In the genomic region with DNA sequence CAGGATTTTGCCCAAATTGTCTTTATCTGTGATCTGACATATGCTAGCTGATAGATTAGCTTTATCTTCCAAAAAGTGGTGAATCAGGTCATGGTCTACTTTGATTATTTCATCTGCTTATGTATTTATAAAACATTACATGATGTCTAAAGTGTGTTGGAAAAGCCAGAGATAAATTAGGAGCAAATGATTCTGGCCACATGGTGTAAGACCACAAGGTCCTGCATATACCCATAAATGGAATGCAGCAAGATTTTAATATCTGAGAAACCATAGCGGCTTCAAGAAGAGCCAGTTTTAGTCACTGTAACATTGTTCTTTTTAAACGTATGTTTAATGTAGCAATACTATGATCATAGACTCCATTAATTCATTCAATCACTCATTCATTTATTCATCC, we compare ENCODE assay signal across 28 mouse cellular contexts. TPM values are rescaled to one million over a fixed set of nuclear protein-coding genes. Genes with fewer than 3 reads are reported as not detected.
"Had no signal": no experiment of that assay in that cellular context is flagged by ENCODE, and none has a peak within 500 bp of the region (broad histone marks: within the 10 kb centered on the region; RNA-seq: fewer than 3 reads in every experiment).

No protein-coding gene starts in this region.

- H3K4me3 ChIP-seq: embryonic facial prominence, embryonic 10.5 days; embryonic facial prominence, embryonic 12.5 days; embryonic facial prominence, embryonic 13.5 days; embryonic facial prominence, embryonic 15.5 days; erythroblast, embryonic 14.5 days; forebrain, embryonic 10.5 days; forebrain, embryonic 12.5 days; forebrain, embryonic 13.5 days; forebrain, embryonic 15.5 days; gastrocnemius, adult 2 months had no signal

- H3K27me3 ChIP-seq: embryonic facial prominence, embryonic 12.5 days; embryonic facial prominence, embryonic 13.5 days; embryonic facial prominence, embryonic 15.5 days; forebrain, embryonic 12.5 days; forebrain, embryonic 13.5 days; forebrain, embryonic 15.5 days had no signal

- H3K9me3 ChIP-seq: embryonic facial prominence, embryonic 10.5 days; embryonic facial prominence, embryonic 12.5 days; embryonic facial prominence, embryonic 13.5 days; embryonic facial prominence, embryonic 15.5 days; forebrain, embryonic 10.5 days; forebrain, embryonic 12.5 days; forebrain, embryonic 13.5 days; forebrain, embryonic 15.5 days had no signal

- H3K9ac ChIP-seq: embryonic facial prominence, embryonic 12.5 days; embryonic facial prominence, embryonic 13.5 days; embryonic facial prominence, embryonic 15.5 days; forebrain, embryonic 12.5 days; forebrain, embryonic 13.5 days; forebrain, embryonic 15.5 days; forebrain, postnatal 0 days had no signal

- ATAC-seq: forebrain, embryonic 13.5 days; forebrain, embryonic 14.5 days; forebrain, embryonic 15.5 days; forebrain, embryonic 16.5 days; forebrain, postnatal 0 days had no signal

- H3K36me3 ChIP-seq: embryonic facial prominence, embryonic 10.5 days; embryonic facial prominence, embryonic 12.5 days; embryonic facial prominence, embryonic 13.5 days; embryonic facial prominence, embryonic 15.5 days; forebrain, embryonic 12.5 days had no signal

- H3K27ac ChIP-seq: embryonic facial prominence, embryonic 10.5 days; embryonic facial prominence, embryonic 12.5 days; embryonic facial prominence, embryonic 13.5 days; embryonic facial prominence, embryonic 15.5 days; forebrain, embryonic 10.5 days; forebrain, embryonic 12.5 days; forebrain, embryonic 13.5 days; forebrain, embryonic 15.5 days; gastrocnemius, adult 2 months had no signal

- H3K4me2 ChIP-seq: embryonic facial prominence, embryonic 12.5 days; embryonic facial prominence, embryonic 13.5 days; embryonic facial prominence, embryonic 15.5 days; forebrain, embryonic 12.5 days; forebrain, embryonic 13.5 days; forebrain, embryonic 15.5 days had no signal

- DNase-seq: cerebellum, adult 18-20 months; cerebellum, adult 2 months; cerebellum, adult 8-10 months; cerebellum, adult 9-10 months; cerebellum, adult 9-11 months; cerebellum, postnatal 10 days; cerebellum, postnatal 14 days; cerebellum, postnatal 25 days; cerebellum, postnatal 36 days; embryo, embryonic 11 days; forebrain, postnatal 0 days; gastrocnemius, adult 2 months; gastrocnemius, postnatal 10 days; gastrocnemius, postnatal 14 days; gastrocnemius, postnatal 25 days; gastrocnemius, postnatal 36 days; heart, adult 11 months had no signal

- H3K4me1 ChIP-seq: embryonic facial prominence, embryonic 12.5 days; embryonic facial prominence, embryonic 13.5 days; embryonic facial prominence, embryonic 15.5 days had no signal

RNA-seq across cellular contexts. Expression of a gene that starts 29.2 kb away (rescaled TPM):
- polyA plus RNA-seq: erythroblast, embryonic 14.5 days had no signal
